Mouse (Mus musculus) embryonic fibroblast, embryonic 13.5 days (primary cell): ENCODE measurements around the gene Sntb2. TPM values are rescaled to one million over a fixed set of nuclear protein-coding genes. Genes with fewer than 3 reads are reported as not detected.

Experiments used
- H3K27ac ChIP-seq: 2 replicates; pipeline ENCODE4 v1.5.1; 2012; ENCODE audit warnings: low read length, control low read depth, inconsistent platforms; ENCODE audit not compliant: insufficient read depth
- H3K4me1 ChIP-seq: 2 replicates; pipeline ENCODE4 v1.6.1; 2011; ENCODE audit warnings: low read length; ENCODE audit not compliant: control insufficient read depth, insufficient read depth
- H3K4me3 ChIP-seq: 2 replicates; pipeline ENCODE4 v1.5.1; 2011; ENCODE audit warnings: mild to moderate bottlenecking, control low read depth, low read length; ENCODE audit not compliant: insufficient read depth
- CTCF ChIP-seq: IDR thresholded peaks from 2 replicates; pipeline ENCODE4 v1.5.1; 2011; ENCODE audit warnings: mild to moderate bottlenecking, control low read depth, low read length, moderate library complexity, borderline replicate concordance; ENCODE audit not compliant: insufficient read depth
- POLR2A ChIP-seq: IDR thresholded peaks from 2 replicates; pipeline ENCODE4 v1.6.1; 2011; ENCODE audit warnings: low read depth, mild to moderate bottlenecking, control low read depth, low read length, moderate library complexity
- polyA plus RNA-seq: library from polyadenylated mRNA; stranded (reverse); fragments of >200 nt; gene quantifications from 2 replicates; pipeline ENCODE4 v1.2.4, GENCODE M21; 2011; ENCODE audit warnings: low read depth; ENCODE audit not compliant: missing spikeins, insufficient read length

Sntb2 gene
- 18.9 and 23.3 TPM in 2 replicates for polyA plus RNA-seq

DNA sequence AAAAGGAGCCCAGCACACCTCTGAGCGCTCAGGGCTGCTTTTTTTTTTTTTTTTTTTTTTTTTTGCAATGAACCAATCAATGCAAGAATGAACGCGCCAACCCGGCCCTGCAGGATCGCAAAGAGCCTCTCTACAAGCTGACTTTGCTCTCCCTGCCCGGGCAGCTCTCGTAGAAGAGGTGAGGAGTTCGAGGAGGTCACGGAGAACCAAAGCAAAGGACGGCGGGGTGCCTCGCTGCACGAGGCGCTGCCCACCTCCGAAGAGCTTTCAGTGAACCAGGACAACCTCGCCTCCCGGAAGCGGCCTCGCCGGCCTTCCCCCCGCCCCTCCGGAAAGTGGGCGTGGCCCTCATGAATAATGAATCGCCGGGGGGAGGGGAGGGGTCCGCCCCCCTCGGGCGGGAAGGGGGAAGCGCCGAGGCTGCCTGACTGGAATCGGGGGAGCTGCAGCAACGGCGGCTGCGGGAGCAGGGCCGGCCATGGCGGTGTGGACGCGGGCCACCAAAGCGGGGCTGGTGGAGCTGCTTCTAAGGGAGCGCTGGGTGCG is at the start of gene Sntb2:
TSS of gene Sntb2 (plus strand) at position 427 of the 546 bp plus-strand sequence.
- TF ChIP-seq CTCF (no peak), POLR2A (peak; percentile 87)
- peaks cover 13% of the 10 kb centered on the region for H3K4me1 ChIP-seq
- peak within 1 kb of the TSS; percentile 76 for H3K27ac ChIP-seq
- peak within 1 kb of the TSS; percentile 94 for H3K4me3 ChIP-seq

DNA sequence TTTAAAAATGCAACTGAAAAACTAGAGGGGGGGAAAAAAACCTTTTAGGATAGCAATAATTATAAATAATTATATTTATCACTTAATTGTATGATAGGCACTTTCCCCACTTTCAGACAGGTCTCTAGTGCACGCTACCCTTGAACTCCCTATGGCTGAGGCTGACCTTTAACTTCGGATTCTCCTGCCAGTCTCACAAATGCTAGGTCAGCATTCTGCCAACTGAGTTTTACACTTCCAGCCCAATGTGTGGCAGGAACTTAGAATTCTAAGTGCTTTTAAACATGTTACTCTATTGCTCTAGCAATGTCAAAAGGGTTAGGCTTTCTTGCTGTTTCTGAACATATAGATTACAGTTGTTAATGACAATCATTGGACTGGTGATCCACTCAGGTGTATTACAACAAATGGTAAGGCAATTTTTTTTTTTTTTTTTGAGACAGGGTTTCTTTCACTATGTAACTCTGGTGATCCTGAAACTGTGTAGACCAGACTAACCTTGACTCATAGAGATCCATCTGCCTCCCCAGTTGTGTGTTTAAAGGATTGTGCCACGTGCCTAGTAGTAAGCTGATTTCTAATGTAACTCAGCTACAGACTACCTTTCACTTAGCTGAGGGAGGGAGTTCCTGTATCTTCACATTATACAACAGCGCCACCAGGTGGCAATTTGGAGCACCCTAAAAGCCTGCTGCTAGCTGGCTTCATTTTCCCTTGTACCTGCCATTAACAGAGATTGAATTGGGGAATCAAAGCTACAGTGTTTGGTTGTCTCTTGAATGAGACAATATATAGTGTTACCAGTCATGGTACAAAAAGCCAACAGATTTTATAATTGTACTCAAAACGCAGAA is 48.0 kb upstream of the Sntb2 start:
- Histone ChIP-seq H3K4me1 (peaks cover 15% of the 10 kb centered on the region), H3K27ac (no peak overlapping the region), H3K4me3 (no peak overlapping the region)
- TF ChIP-seq POLR2A (no peak), CTCF (peak; percentile 40; the same call in 1 of the 2 replicates)

DNA sequence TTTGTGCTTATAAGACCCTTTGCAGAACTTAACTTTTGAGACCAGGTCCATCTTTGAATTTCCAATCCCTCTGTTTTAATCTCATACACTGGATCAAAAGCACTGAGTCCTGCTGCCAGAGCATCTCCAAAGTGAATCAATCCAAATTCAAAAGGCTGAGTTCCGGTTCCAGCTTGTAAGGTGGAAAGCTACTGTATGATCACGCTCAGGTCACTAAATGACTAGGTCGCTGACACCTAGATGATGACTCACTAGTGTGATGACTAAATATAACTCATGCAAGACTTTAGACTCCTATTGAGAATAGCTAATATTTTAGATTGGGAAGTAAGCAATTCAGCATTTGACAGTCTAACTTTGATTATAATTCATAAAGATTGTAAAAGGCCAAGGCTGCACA is 46.7 kb upstream of the Sntb2 start:
- H3K4me3 ChIP-seq: no peak overlapping the region
- no peak overlapping the region for H3K27ac ChIP-seq
- H3K4me1 ChIP-seq: peaks cover 15% of the 10 kb centered on the region
- TF ChIP-seq POLR2A (no peak), CTCF (no peak)

DNA sequence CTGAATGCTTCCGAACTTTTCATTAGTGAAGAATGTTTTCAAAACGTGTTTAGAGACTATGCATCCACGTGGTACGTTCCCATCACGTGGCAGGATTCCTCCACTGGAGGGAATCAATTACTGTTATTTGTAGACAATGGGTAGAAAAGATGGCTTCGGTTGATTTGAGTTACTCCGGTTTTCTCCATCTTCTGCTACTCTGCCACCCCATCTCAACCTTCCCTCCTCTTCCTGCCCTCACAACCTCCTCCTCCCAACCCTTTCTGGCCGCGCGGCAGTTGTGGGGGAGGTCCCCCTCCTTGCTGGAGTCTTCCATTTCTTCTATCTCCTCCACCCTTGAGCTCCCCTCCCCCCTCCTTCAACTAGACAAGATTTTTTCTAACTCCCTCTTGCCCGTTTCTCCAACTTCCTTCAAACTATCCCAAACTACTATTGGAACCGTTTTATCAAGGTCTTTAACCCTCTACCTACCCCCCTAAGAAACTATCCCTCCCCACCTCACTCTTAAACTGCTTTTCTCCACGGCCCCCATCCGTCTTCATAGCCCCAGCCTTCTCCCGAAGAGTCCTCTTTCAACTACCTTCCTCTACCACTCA is 43.2 kb upstream of the Sntb2 start:
- TF ChIP-seq POLR2A (peak; percentile 30; the same call in 1 of the 2 replicates), CTCF (no peak)
- H3K4me1 ChIP-seq: peaks cover 20% of the 10 kb centered on the region

DNA sequence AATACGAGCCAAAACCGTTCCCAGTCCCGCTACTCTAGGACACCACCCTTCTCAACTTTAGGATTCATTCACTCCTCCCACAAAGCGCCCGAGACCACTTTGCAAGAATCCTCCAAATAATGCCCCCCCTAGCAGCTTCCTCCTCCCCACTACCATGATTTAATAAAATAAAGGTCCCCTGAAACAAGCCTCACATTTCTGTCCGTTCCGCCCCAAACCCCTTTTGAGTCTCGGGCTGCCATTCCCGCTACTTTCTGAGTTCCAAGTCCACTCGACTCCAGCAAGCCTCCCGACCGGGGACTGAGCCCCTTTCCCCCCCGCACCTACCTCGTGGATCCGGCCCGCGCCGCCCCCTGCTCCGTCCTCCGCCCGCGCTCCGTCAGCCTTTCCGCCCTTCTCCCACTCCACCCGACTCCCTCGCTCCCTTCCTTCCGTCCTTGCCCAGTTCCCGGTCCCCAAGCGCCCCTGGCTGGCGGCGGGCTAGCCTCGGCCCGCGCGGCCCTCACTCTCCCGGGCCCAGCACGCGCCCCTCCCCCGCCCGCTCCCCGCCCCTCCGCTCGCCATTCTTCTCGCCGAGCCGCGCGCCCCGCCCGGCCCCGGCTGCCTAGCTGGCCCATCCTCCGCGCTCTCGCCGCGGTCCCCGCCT is 42.6 kb upstream of the Sntb2 start:
- TF ChIP-seq CTCF (no peak), POLR2A (no peak)
- Histone ChIP-seq H3K4me1 (peaks cover 20% of the 10 kb centered on the region), H3K4me3 (peak overlapping the region; percentile 99), H3K27ac (peak overlapping the region; percentile 87)

More for the DNA sequence above, 43.2 kb upstream of the Sntb2 start:
- peak overlapping the region; percentile 87 for H3K27ac ChIP-seq
- peak overlapping the region; percentile 99 for H3K4me3 ChIP-seq

DNA sequence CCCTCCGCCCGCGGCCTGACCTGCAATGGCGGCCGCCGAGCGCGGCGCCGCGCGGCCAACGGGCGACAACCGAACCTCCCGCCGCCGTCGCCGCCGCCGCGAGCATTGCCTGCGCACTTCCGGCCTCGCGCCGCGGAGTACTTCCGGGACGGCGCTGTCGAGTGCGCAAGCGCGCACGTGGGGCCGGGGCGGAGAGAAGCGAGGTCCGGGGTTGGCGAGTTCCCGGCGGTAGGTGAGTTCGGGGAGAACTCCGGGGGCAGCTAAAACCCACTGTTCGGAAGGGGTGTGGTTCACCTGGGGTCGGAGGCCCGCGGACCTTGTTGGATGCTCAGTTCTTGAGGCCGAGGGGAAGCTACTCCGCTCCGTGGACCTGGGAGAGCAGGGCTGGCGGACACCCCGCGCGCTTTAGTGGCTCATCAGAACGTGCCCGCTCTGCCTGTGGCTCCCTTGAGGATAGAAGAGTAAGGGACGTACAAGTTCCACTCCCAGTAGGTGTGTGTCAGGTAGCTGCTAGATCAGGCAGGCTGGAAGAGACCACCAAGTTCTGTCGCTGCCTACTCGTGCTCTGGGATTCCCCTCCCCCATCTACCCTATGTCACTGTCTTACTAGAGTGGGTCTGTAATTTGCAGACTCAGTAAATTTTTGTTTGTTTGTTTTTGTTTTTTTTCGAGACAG is 41.9 kb upstream of the Sntb2 start, which contains the start of gene Utp4:
TSS of gene Utp4 (plus strand) at position 156 of the 676 bp plus-strand sequence.
- Histone ChIP-seq H3K4me1 (peaks cover 19% of the 10 kb centered on the region), H3K4me3 (peak within 1 kb of the TSS; percentile 99), H3K27ac (peak within 1 kb of the TSS; percentile 87)
- peak; percentile 65 for TF ChIP-seq POLR2A
- no peak for TF ChIP-seq CTCF

DNA sequence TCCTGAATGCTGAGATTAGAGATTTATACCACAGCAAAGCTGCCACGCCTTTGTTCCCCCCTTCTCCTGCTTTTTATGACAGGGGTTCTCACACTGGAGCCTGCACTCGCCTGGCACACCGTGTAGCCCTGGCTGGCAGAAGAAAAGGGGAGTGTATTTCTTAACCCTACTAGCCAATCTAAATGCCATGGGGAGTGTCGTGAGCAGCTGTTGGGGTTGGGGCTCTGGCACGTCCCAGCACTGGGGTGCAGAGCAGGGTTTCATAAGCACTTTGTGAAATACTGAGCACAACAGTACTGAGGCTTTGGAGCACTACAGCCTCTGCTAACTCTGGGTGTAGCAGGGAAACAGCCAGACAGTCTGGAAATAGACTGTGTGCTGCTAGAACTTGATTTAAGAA is 36.1 kb upstream of the Sntb2 start:
- Histone ChIP-seq H3K27ac (no peak overlapping the region), H3K4me3 (no peak overlapping the region)
- TF ChIP-seq POLR2A (no peak), CTCF (no peak)

DNA sequence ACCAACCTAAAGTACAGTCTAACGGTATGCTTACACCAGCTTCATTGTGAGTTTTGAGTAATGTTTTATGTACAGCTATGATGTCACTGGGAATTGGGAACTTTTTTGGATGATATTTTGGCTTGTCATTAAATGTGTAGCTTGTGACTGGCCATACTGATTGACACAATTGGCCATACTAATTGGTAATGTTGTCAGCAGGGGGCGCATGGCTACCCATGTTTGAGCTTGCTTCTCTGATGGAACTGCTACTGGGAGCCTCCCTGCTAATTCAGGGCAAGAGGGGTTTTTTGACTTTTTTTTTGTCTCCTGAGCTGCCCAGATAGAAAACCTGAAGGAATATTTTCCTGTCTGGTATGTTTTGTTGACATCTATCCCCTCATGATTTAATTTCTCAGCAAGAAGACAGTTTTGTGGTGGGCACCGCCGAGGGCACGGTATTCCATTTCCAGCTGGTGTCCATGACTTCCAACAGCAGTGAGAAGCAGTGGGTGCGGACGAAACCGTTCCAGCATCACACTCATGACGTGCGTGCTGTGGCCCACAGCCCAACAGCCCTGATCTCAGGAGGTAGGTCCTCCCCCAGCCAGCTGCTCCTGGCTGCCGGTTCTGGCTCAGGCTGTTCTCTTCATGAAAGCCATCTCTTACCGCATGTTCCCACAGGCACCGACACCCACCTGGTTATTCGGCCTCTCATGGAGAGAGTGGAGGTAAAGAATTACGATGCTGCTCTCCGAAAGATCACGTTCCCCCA is 29.6 kb upstream of the Sntb2 start:
- Histone ChIP-seq H3K4me3 (no peak overlapping the region), H3K27ac (no peak overlapping the region), H3K4me1 (no peaks in the 10 kb centered on the region)
- TF ChIP-seq CTCF: peak; percentile 57; the same call in 1 of the 2 replicates
- TF ChIP-seq POLR2A: no peak

More for the DNA sequence above, 36.1 kb upstream of the Sntb2 start:
- peaks cover 5% of the 10 kb centered on the region for H3K4me1 ChIP-seq

DNA sequence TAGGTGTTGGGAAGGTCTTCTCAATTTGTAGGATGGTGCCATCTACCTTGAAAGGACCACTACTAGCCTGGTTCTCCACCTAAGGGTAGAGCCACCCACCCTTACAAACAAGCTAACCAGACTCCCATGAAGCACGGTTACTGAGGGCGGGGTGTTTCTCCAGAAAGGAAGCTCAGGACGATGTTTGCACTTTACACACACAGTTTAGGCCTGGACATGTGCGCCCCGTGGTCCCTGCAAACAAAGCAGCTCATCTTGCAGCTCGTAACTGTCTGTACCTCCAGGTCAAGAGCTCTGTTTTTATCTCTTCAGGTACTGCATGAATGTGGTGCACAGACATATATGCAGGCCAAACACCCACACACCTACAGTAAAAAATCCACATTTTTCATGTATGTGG is 28.9 kb upstream of the Sntb2 start:
- no peak overlapping the region for H3K4me3 ChIP-seq
- no peak overlapping the region for H3K27ac ChIP-seq
- TF ChIP-seq CTCF (no peak), POLR2A (no peak)
- H3K4me1 ChIP-seq: no peaks in the 10 kb centered on the region
